Mouse (Mus musculus) limb, embryonic 13.5 days (tissue): ENCODE results near the gene Sh2d2a. TPM values are rescaled to one million over a fixed set of nuclear protein-coding genes. Genes with fewer than 3 reads are reported as not detected.

Experiments
- ATAC-seq: fragments of 200-750 bp; cut with Nextera tagmentation; 2 replicates; pipeline ENCODE4 v1.8.0; 2017; ENCODE audit warnings: low read depth, moderate number of reproducible peaks, moderate TSS enrichment; ENCODE audit not compliant: low FRiP score
- H3K27ac ChIP-seq: fragments of 300-500 bp; sonication (generic); 2 replicates; pipeline ENCODE4 v1.5.1; 2015; ENCODE audit warnings: inconsistent platforms, mild to moderate bottlenecking, moderate library complexity
- H3K27me3 ChIP-seq: fragments of 300-500 bp; sonication (generic); 2 replicates; pipeline ENCODE4 v1.6.1; 2015; ENCODE audit warnings: mild to moderate bottlenecking, inconsistent platforms
- H3K36me3 ChIP-seq: fragments of 300-500 bp; sonication (generic); 2 replicates; pipeline ENCODE4 v1.6.1; 2015; ENCODE audit warnings: inconsistent platforms, mild to moderate bottlenecking, moderate library complexity
- H3K4me1 ChIP-seq: fragments of 300-500 bp; sonication (generic); 2 replicates; pipeline ENCODE4 v1.6.1; 2015; ENCODE audit warnings: inconsistent platforms
- H3K4me2 ChIP-seq: fragments of 300-500 bp; sonication (generic); replicated peaks from 2 replicates; pipeline ENCODE4 v1.6.1; 2015; ENCODE audit warnings: inconsistent platforms, mild to moderate bottlenecking, moderate library complexity
- H3K4me3 ChIP-seq: fragments of 300-500 bp; sonication (generic); 2 replicates; pipeline ENCODE4 v1.5.1; 2015; ENCODE audit warnings: moderate library complexity, mild to moderate bottlenecking, inconsistent platforms
- H3K9ac ChIP-seq: fragments of 300-500 bp; sonication (generic); 2 replicates; pipeline ENCODE4 v1.6.1; 2015; ENCODE audit warnings: mild to moderate bottlenecking, inconsistent platforms
- H3K9me3 ChIP-seq: fragments of 300-500 bp; sonication (generic); 2 replicates; pipeline ENCODE4 v1.6.1; 2016; ENCODE audit warnings: inconsistent platforms
- WGBS: fragments of 180-500 bp; shearing (Covaris S2); methylation state at CpG from one replicate; pipeline ENCODE4 v1.1.7; 2015; 5-methylcytosine and 5-hydroxymethylcytosine counted together
- polyA plus RNA-seq: library from polyadenylated mRNA; unstranded; fragments of >200 nt; fragmentation: Nextera tagmentation; extraction: Ambion mirVana; gene quantifications from 2 replicates; pipeline ENCODE4 v1.2.1, GENCODE M21; 2015

The Sh2d2a gene
- polyA plus RNA-seq, 1 experiment from 2014 or later: not detected

DNA sequence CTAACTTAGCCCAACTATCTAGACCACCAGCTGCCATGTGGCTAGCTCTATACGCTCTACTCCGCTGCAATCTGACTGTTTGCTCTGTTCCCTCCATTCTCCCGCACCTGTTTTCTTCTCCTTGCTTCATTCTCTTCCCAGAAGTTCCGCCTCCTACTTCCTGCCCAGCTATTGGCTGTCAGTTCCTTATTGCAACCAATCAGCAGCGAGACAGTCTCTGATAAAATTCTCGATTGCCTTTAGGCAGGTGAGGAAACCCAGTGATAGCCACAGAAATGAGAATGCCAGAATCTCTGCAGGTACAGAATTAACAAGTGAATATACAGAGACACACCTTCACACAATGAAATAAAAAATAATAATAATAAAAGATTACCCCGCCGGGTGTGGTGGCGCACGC lies 17.5 kb upstream of the Sh2d2a start:
- no peak overlapping the region for H3K4me2 ChIP-seq
- 56% methylated on average over 10 of the region's 10 CpGs for WGBS
- H3K9me3 ChIP-seq: no peaks in the 10 kb centered on the region
- no peaks in the 10 kb centered on the region for H3K36me3 ChIP-seq
- H3K9ac ChIP-seq: no peak overlapping the region
- no peak overlapping the region for H3K27ac ChIP-seq
- ATAC-seq: no peak
- no peaks in the 10 kb centered on the region for H3K27me3 ChIP-seq
- H3K4me3 ChIP-seq: no peak overlapping the region
- no peaks in the 10 kb centered on the region for H3K4me1 ChIP-seq

DNA sequence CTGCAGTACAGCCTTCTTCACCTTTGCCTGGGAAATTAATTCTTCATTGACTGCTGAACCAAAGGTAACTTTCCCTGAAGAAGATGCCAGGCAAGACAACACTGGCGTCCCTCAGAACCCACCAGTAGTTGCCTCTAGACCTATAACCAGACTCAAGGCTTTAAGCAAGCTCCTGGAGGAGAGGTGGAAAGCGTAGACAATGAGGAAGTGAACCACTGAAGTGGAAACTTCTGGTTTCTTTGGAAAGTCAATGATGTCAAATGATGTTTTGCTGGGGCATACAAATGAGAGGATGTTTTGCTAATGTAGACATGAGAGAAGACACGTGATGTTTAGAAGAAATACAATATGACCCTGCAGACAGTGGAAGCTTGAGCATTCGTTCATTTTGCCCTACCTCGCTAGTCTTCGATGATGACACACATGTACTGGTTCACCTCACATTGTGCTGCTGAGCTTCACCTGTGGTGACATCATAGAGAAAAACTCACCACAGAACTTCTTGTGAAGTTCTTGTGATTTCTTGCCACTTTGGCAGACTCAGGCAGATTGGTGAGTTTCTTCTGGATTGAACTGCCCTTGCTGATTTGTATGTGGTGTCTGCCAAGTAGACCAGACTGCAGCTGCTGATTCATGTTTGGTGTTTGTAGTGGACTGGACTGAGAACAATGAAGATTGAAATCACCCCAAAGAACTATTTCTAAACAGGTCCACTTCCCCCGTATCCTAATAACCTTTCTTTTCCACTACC lies 14.3 kb upstream of the Sh2d2a start:
- 82% methylated on average over 7 of the region's 7 CpGs for WGBS
- Histone ChIP-seq H3K4me2 (no peak overlapping the region), H3K36me3 (no peaks in the 10 kb centered on the region), H3K27ac (no peak overlapping the region), H3K9me3 (no peaks in the 10 kb centered on the region), H3K27me3 (no peaks in the 10 kb centered on the region), H3K4me1 (no peaks in the 10 kb centered on the region), H3K9ac (no peak overlapping the region), H3K4me3 (no peak overlapping the region)
- ATAC-seq: no peak

GRCm38 (mm10) chr3:87833482-87833881 lies 13.1 kb upstream of the Sh2d2a start:
- no peak overlapping the region for H3K27ac ChIP-seq
- H3K4me1 ChIP-seq: no peaks in the 10 kb centered on the region
- no peaks in the 10 kb centered on the region for H3K36me3 ChIP-seq
- no peak overlapping the region for H3K4me2 ChIP-seq
- no peak overlapping the region for H3K4me3 ChIP-seq
- H3K9ac ChIP-seq: no peak overlapping the region
- H3K27me3 ChIP-seq: no peaks in the 10 kb centered on the region
- 64% methylated on average over 5 of the region's 5 CpGs for WGBS
- ATAC-seq: no peak
- H3K9me3 ChIP-seq: no peaks in the 10 kb centered on the region

- Histone ChIP-seq H3K27me3 (no peaks in the 10 kb centered on the region), H3K4me1 (no peaks in the 10 kb centered on the region), H3K27ac (no peak overlapping the region), H3K4me3 (no peak overlapping the region), H3K9me3 (no peaks in the 10 kb centered on the region), H3K4me2 (no peak overlapping the region), H3K36me3 (no peaks in the 10 kb centered on the region), H3K9ac (no peak overlapping the region)
- no peak for ATAC-seq
- 0% methylated on average over 4 of the region's 4 CpGs for WGBS
Measured at GRCm38 (mm10) chr3:87838622-87839021, 7.9 kb upstream of the Sh2d2a start.

GRCm38 (mm10) chr3:87840858-87841257 lies 5.7 kb upstream of the Sh2d2a start:
- Histone ChIP-seq H3K4me3 (no peak overlapping the region), H3K27me3 (no peaks in the 10 kb centered on the region), H3K36me3 (no peaks in the 10 kb centered on the region), H3K27ac (no peak overlapping the region), H3K4me1 (no peaks in the 10 kb centered on the region), H3K9me3 (no peaks in the 10 kb centered on the region), H3K9ac (no peak overlapping the region), H3K4me2 (no peak overlapping the region)
- no peak for ATAC-seq

- ATAC-seq: no peak
- Histone ChIP-seq H3K27ac (no peak overlapping the region), H3K9me3 (no peaks in the 10 kb centered on the region), H3K36me3 (no peaks in the 10 kb centered on the region), H3K4me2 (no peak overlapping the region), H3K27me3 (no peaks in the 10 kb centered on the region), H3K4me3 (no peak overlapping the region), H3K4me1 (no peaks in the 10 kb centered on the region), H3K9ac (no peak overlapping the region)
- 84% methylated on average over 4 of the region's 4 CpGs for WGBS
Measured at GRCm38 (mm10) chr3:87844981-87845380, 1.6 kb upstream of the Sh2d2a start.

DNA sequence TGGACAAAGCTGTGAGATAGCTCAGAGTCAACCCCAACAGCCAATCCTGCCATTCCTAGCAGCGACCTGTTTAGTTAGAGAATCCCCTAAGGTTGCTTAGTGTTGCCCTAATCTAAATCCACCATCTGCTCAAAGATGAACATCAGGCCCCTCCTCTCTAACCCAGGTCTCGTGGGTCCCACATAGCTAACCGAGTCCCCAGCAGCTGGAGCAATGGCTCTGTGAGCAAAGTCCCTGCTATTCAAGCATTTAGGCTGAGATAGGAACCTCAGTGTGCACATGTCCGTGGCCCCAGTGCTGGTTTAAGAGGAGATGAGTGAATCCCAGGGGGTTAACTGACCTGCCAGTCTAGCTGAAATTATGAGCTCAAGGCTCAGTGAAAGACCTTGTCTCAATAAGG lies 369 bp upstream of the Sh2d2a start:
- H3K9me3 ChIP-seq: no peaks in the 10 kb centered on the region
- WGBS: 67% methylated on average over 4 of the region's 4 CpGs
- no peak overlapping the region for H3K4me3 ChIP-seq
- no peak for ATAC-seq
- no peak overlapping the region for H3K27ac ChIP-seq
- no peaks in the 10 kb centered on the region for H3K36me3 ChIP-seq
- no peaks in the 10 kb centered on the region for H3K27me3 ChIP-seq
- no peaks in the 10 kb centered on the region for H3K4me1 ChIP-seq
- H3K4me2 ChIP-seq: no peak overlapping the region
- no peak overlapping the region for H3K9ac ChIP-seq

- no peak for ATAC-seq
Measured at GRCm38 (mm10) chr3:87847680-87848079, 1.1 kb downstream of the Sh2d2a start.

DNA sequence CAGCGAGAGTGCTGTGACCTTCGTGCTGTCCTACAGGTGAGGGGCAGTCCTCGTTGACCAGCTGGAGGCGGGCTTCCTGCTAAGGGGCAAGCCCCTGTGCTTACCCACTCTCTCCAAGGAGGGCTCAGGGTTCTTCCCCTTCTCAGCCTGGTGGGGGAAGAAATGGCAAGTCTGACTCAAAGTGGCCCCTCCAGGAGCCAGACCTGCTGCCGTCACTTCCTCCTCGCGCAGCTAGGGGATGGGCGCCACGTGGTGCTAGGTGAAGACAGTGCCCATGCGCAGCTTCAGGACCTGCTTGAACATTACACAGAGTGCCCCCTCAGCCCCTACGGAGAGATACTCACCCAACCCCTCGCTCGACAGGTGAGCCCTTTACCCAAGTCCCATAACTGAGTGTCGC lies 2.6 kb downstream of the Sh2d2a start:
- H3K27me3 ChIP-seq: no peaks in the 10 kb centered on the region
- no peak overlapping the region for H3K27ac ChIP-seq
- ATAC-seq: no peak
- H3K4me3 ChIP-seq: no peak overlapping the region
- no peak overlapping the region for H3K4me2 ChIP-seq
- H3K4me1 ChIP-seq: no peaks in the 10 kb centered on the region
- H3K9me3 ChIP-seq: no peaks in the 10 kb centered on the region
- 83% methylated on average over 14 of the region's 14 CpGs for WGBS
- H3K9ac ChIP-seq: no peak overlapping the region
- no peaks in the 10 kb centered on the region for H3K36me3 ChIP-seq

More at GRCm38 (mm10) chr3:87847680-87848079, 1.1 kb downstream of the Sh2d2a start:
- no peak overlapping the region for H3K27ac ChIP-seq
- no peak overlapping the region for H3K4me3 ChIP-seq
- no peak overlapping the region for H3K4me2 ChIP-seq
- no peaks in the 10 kb centered on the region for H3K27me3 ChIP-seq
- no peaks in the 10 kb centered on the region for H3K4me1 ChIP-seq
- H3K9me3 ChIP-seq: no peaks in the 10 kb centered on the region
- H3K36me3 ChIP-seq: no peaks in the 10 kb centered on the region
- 77% methylated on average over 5 of the region's 5 CpGs for WGBS
- H3K9ac ChIP-seq: no peak overlapping the region

GRCm38 (mm10) chr3:87854795-87855568 lies 8.4 kb downstream of the Sh2d2a start:
- H3K27ac ChIP-seq: no peak overlapping the region
- no peaks in the 10 kb centered on the region for H3K4me1 ChIP-seq
- no peaks in the 10 kb centered on the region for H3K9me3 ChIP-seq
- H3K27me3 ChIP-seq: no peaks in the 10 kb centered on the region
- H3K4me3 ChIP-seq: no peak overlapping the region
- 52% methylated on average over 7 of the region's 7 CpGs for WGBS
- H3K9ac ChIP-seq: no peak overlapping the region
- peaks cover 40% of the 10 kb centered on the region for H3K36me3 ChIP-seq
- no peak for ATAC-seq
- H3K4me2 ChIP-seq: no peak overlapping the region

GRCm38 (mm10) chr3:87855936-87856335 lies 9.4 kb downstream of the Sh2d2a start:
- no peak overlapping the region for H3K9ac ChIP-seq
- peaks cover 50% of the 10 kb centered on the region for H3K36me3 ChIP-seq
- no peak for ATAC-seq
- no peaks in the 10 kb centered on the region for H3K27me3 ChIP-seq
- WGBS: 85% methylated on average over 8 of the region's 8 CpGs
- H3K27ac ChIP-seq: 0 out of 2 replicates have a peak overlapping the region, but pooled peaks have one; percentile 7
- no peaks in the 10 kb centered on the region for H3K9me3 ChIP-seq
- no peak overlapping the region for H3K4me2 ChIP-seq
- H3K4me1 ChIP-seq: no peaks in the 10 kb centered on the region
- no peak overlapping the region for H3K4me3 ChIP-seq

GRCm38 (mm10) chr3:87857666-87858065 lies 11.1 kb downstream of the Sh2d2a start:
- Histone ChIP-seq H3K27ac (no peak overlapping the region), H3K4me2 (no peak overlapping the region), H3K4me1 (no peaks in the 10 kb centered on the region), H3K9ac (no peak overlapping the region), H3K4me3 (no peak overlapping the region), H3K27me3 (no peaks in the 10 kb centered on the region), H3K36me3 (peaks cover 65% of the 10 kb centered on the region), H3K9me3 (no peaks in the 10 kb centered on the region)
- no peak for ATAC-seq
- 63% methylated on average over 8 of the region's 8 CpGs for WGBS
